Comparison of ENCODE assay signal across 14 mouse cellular contexts in genomic region chr7:37758886-37759285, GRCm38 (mm10). TPM values are rescaled to one million over a fixed set of nuclear protein-coding genes. Genes with fewer than 3 reads are reported as not detected.
"Had no signal": no experiment of that assay in that cellular context is flagged by ENCODE, and none has a peak within 500 bp of the region (broad histone marks: within the 10 kb centered on the region; RNA-seq: fewer than 3 reads in every experiment).

No protein-coding gene starts in this region.

- DNase-seq: gastrocnemius, postnatal 14 days; gastrocnemius, postnatal 36 days; heart, adult 11 months; heart, adult 2 months; heart, postnatal 14 days; heart, postnatal 36 days; kidney, adult 11 months; kidney, adult 8-10 months; kidney, postnatal 10 days; kidney, postnatal 25 days; kidney, postnatal 4 days; liver; liver, embryonic 13.5 days had no signal

RNA-seq across cellular contexts. Expression of gene Zfp536, which starts 14.6 kb away (rescaled TPM):
- total RNA-seq: hematopoietic stem cell, adult 5-6 weeks had no signal
